Comparison of ENCODE assay signal across 7 mouse cellular contexts in the genomic region with DNA sequence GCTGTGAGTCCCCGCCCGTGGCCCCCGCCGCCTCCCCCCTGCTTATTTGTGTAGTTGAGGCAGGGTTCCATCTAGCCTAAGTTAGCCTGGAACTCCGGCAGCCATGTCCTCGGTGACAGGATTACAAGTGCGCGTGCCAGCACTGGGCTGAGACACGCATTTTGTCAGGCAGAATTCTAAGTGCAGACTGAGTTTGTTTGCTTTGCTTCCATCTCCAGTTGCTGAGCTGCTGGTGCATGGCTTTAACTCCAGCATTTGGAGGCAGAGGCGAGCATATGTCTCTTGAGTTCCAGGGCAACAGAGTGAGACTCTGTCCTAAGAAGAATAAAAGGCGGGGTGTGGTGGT. TPM values are rescaled to one million over a fixed set of nuclear protein-coding genes. Genes with fewer than 3 reads are reported as not detected.
DNase-seq lines count a peak whose midpoint lies in the region; ATAC-seq and TF ChIP-seq lines count a peak whose summit lies in the region.

No protein-coding gene starts in this region.

- ATAC-seq in neural tube, embryonic 11.5 days (ENCODE audit: insufficient read depth, low FRiP score, low TSS enrichment), result peak; percentile 20; the same call in 1 of the 2 replicates
- peak; percentile 15; the same call in 1 of the 2 replicates for ATAC-seq in embryonic facial prominence, embryonic 13.5 days (ENCODE audit: insufficient number of reproducible peaks, insufficient read depth, low FRiP score, low TSS enrichment, low read depth)
- ATAC-seq in intestine, postnatal 0 days, result no peak
- ATAC-seq in neural tube, embryonic 15.5 days (ENCODE audit: low FRiP score), result peak; percentile 43

- H3K9me3 ChIP-seq in neural tube, embryonic 11.5 days (ENCODE audit: control insufficient read depth, low read length), result no peaks in the 10 kb centered on the region
- H3K9me3 ChIP-seq in embryonic facial prominence, embryonic 13.5 days, result no peaks in the 10 kb centered on the region
- no peaks in the 10 kb centered on the region for H3K9me3 ChIP-seq in intestine, postnatal 0 days (ENCODE audit: control insufficient read depth)
- H3K9me3 ChIP-seq in neural tube, embryonic 15.5 days (replicated peaks), result no peaks in the 10 kb centered on the region

- H3K4me1 ChIP-seq in neural tube, embryonic 11.5 days (ENCODE audit: control insufficient read depth, insufficient read depth, low read length), result no peaks in the 10 kb centered on the region; the same call in 1 of the 2 replicates
- H3K4me1 ChIP-seq in embryonic facial prominence, embryonic 13.5 days, result peaks cover 20% of the 10 kb centered on the region
- H3K4me1 ChIP-seq in intestine, postnatal 0 days (replicated peaks; ENCODE audit: control insufficient read depth, insufficient read depth, low read length), result no peaks in the 10 kb centered on the region; the same call in 1 of the 2 replicates
- H3K4me1 ChIP-seq in neural tube, embryonic 15.5 days, result peaks cover 32% of the 10 kb centered on the region

- H3K4me3 ChIP-seq in neural tube, embryonic 11.5 days (ENCODE audit: low read depth, low read length), result peak overlapping the region; percentile 81
- H3K4me3 ChIP-seq in embryonic facial prominence, embryonic 13.5 days, result peak overlapping the region; percentile 87
- H3K4me3 ChIP-seq in intestine, postnatal 0 days (ENCODE audit: low read depth, low read length), result peak overlapping the region; percentile 69
- H3K4me3 ChIP-seq in neural tube, embryonic 15.5 days (replicated peaks), result peak overlapping the region; percentile 74

- peak overlapping the region; percentile 75 for H3K27ac ChIP-seq in neural tube, embryonic 11.5 days (ENCODE audit: low read depth, low read length)
- peak overlapping the region; percentile 92 for H3K27ac ChIP-seq in embryonic facial prominence, embryonic 13.5 days
- peak overlapping the region; percentile 91 for H3K27ac ChIP-seq in intestine, postnatal 0 days (ENCODE audit: low read depth, low read length)
- H3K27ac ChIP-seq in neural tube, embryonic 15.5 days (replicated peaks), result peak overlapping the region; percentile 87

- no peaks in the 10 kb centered on the region for H3K27me3 ChIP-seq in neural tube, embryonic 11.5 days (ENCODE audit: control insufficient read depth, insufficient read depth, low read length)
- no peaks in the 10 kb centered on the region for H3K27me3 ChIP-seq in embryonic facial prominence, embryonic 13.5 days
- H3K27me3 ChIP-seq in intestine, postnatal 0 days (replicated peaks; ENCODE audit: control insufficient read depth, insufficient read depth, low read length), result no peaks in the 10 kb centered on the region
- no peaks in the 10 kb centered on the region for H3K27me3 ChIP-seq in neural tube, embryonic 15.5 days (replicated peaks)

- H3K4me2 ChIP-seq in neural tube, embryonic 11.5 days (ENCODE audit: low read depth), result peak overlapping the region; percentile 76
- H3K4me2 ChIP-seq in embryonic facial prominence, embryonic 13.5 days, result peak overlapping the region; percentile 72
- peak overlapping the region; percentile 85 for H3K4me2 ChIP-seq in intestine, postnatal 0 days (replicated peaks; ENCODE audit: low read depth)
- H3K4me2 ChIP-seq in neural tube, embryonic 15.5 days, result peak overlapping the region; percentile 69

- 0 out of 2 replicates have a peak, but pooled peaks have one; percentile 8 for TF ChIP-seq CTCF in intestine, postnatal 0 days (IDR thresholded peaks at IDR 0.05; ENCODE audit: low read depth)

- H3K36me3 ChIP-seq in neural tube, embryonic 11.5 days (ENCODE audit: control insufficient read depth, insufficient read depth, low read length), result peaks cover 2% of the 10 kb centered on the region
- H3K36me3 ChIP-seq in embryonic facial prominence, embryonic 13.5 days, result peaks cover 33% of the 10 kb centered on the region
- H3K36me3 ChIP-seq in intestine, postnatal 0 days (ENCODE audit: control insufficient read depth, insufficient read depth), result peaks cover 8% of the 10 kb centered on the region; the same call in 1 of the 2 replicates
- peaks cover 14% of the 10 kb centered on the region for H3K36me3 ChIP-seq in neural tube, embryonic 15.5 days

- peak overlapping the region; percentile 87 for H3K9ac ChIP-seq in neural tube, embryonic 11.5 days (ENCODE audit: low read length)
- H3K9ac ChIP-seq in embryonic facial prominence, embryonic 13.5 days, result peak overlapping the region; percentile 97
- H3K9ac ChIP-seq in intestine, postnatal 0 days (ENCODE audit: low read depth, low read length), result peak overlapping the region; percentile 65
- H3K9ac ChIP-seq in neural tube, embryonic 15.5 days (replicated peaks), result peak overlapping the region; percentile 81

- 1% methylated on average over 11 of the region's 11 CpGs for WGBS in neural tube, embryonic 11.5 days
- WGBS in embryonic facial prominence, embryonic 13.5 days, result 2% methylated on average over 11 of the region's 11 CpGs
- WGBS in intestine, postnatal 0 days, result under 1% methylated on average over 11 of the region's 11 CpGs
- WGBS in neural tube, embryonic 15.5 days, result 2% methylated on average over 11 of the region's 11 CpGs

- no peak for DNase-seq in neural tube, embryonic 11.5 days (ENCODE audit: low spot score)
- no peak for DNase-seq in neural tube, embryonic 10.5 days (ENCODE audit: extremely low spot score, low spot score)
- DNase-seq in layer of hippocampus, postnatal 10 days (ENCODE audit: low spot score in 2 of 2), result no peak
- no peak for DNase-seq in adrenal gland, postnatal 10 days

RNA-seq across cellular contexts. Expression of gene Fance, which starts 0.5 kb away (rescaled TPM):
- 23.2 and 23.7 TPM in 2 replicates for polyA plus RNA-seq in neural tube, embryonic 11.5 days (2014; fragmentation: Nextera tagmentation; extraction: Ambion mirVana)
- polyA plus RNA-seq in embryonic facial prominence, embryonic 13.5 days (2015; fragmentation: Nextera tagmentation; extraction: Ambion mirVana), result 34.5 and 39.5 TPM in 2 replicates
- polyA plus RNA-seq in intestine, postnatal 0 days (2015; fragmentation: Nextera tagmentation; extraction: Ambion mirVana), result 10.3 and 11.0 TPM in 2 replicates
- polyA plus RNA-seq in neural tube, embryonic 15.5 days (2015; fragmentation: Nextera tagmentation; extraction: Ambion mirVana), result 26.3 and 30.3 TPM in 2 replicates
- total RNA-seq in layer of hippocampus, postnatal 10 days (2021), result 10 to 100 TPM; 26.0 to 36.2 TPM
- 10 to 100 TPM; 24.2 to 36.2 TPM for total RNA-seq in adrenal gland, postnatal 10 days (2021)

RNA-seq across cellular contexts. Expression of gene Rpl10a, which starts 14.4 kb away (rescaled TPM):
- polyA plus RNA-seq in neural tube, embryonic 11.5 days (2014; fragmentation: Nextera tagmentation; extraction: Ambion mirVana), result 478 TPM in 2 replicates
- 653 and 701 TPM in 2 replicates for polyA plus RNA-seq in embryonic facial prominence, embryonic 13.5 days (2015; fragmentation: Nextera tagmentation; extraction: Ambion mirVana)
- 383 and 417 TPM in 2 replicates for polyA plus RNA-seq in intestine, postnatal 0 days (2015; fragmentation: Nextera tagmentation; extraction: Ambion mirVana)
- polyA plus RNA-seq in neural tube, embryonic 15.5 days (2015; fragmentation: Nextera tagmentation; extraction: Ambion mirVana), result 329 and 387 TPM in 2 replicates
- 100 to 1,000 TPM; 503 to 535 TPM for total RNA-seq in layer of hippocampus, postnatal 10 days (2021)
- 100 to 1,000 TPM; 948 to 951 TPM for total RNA-seq in adrenal gland, postnatal 10 days (2021)

RNA-seq across cellular contexts. Expression of gene Tead3, which starts 36.8 kb away (rescaled TPM):
- polyA plus RNA-seq in neural tube, embryonic 11.5 days (2014; fragmentation: Nextera tagmentation; extraction: Ambion mirVana), result 4.5 and 4.6 TPM in 2 replicates
- 14.9 and 18.9 TPM in 2 replicates for polyA plus RNA-seq in embryonic facial prominence, embryonic 13.5 days (2015; fragmentation: Nextera tagmentation; extraction: Ambion mirVana)
- polyA plus RNA-seq in intestine, postnatal 0 days (2015; fragmentation: Nextera tagmentation; extraction: Ambion mirVana), result 5.8 and 6.2 TPM in 2 replicates
- polyA plus RNA-seq in neural tube, embryonic 15.5 days (2015; fragmentation: Nextera tagmentation; extraction: Ambion mirVana), result 1.5 and 3.2 TPM in 2 replicates
- 1 to 10 TPM; 5.6 to 6.1 TPM for total RNA-seq in layer of hippocampus, postnatal 10 days (2021)
- total RNA-seq in adrenal gland, postnatal 10 days (2021), result 10 to 100 TPM; 12.8 to 13.5 TPM

RNA-seq across cellular contexts. Expression of gene Tulp1, which starts 51.2 kb away (rescaled TPM):
- polyA plus RNA-seq in neural tube, embryonic 11.5 days (2014; fragmentation: Nextera tagmentation; extraction: Ambion mirVana), result 3.3 and 5.0 TPM in 2 replicates
- 7.3 and 10.5 TPM in 2 replicates for polyA plus RNA-seq in embryonic facial prominence, embryonic 13.5 days (2015; fragmentation: Nextera tagmentation; extraction: Ambion mirVana)
- 1.2 and 1.4 TPM in 2 replicates for polyA plus RNA-seq in intestine, postnatal 0 days (2015; fragmentation: Nextera tagmentation; extraction: Ambion mirVana)
- 1.1 and 1.5 TPM in 2 replicates for polyA plus RNA-seq in neural tube, embryonic 15.5 days (2015; fragmentation: Nextera tagmentation; extraction: Ambion mirVana)
- total RNA-seq in layer of hippocampus, postnatal 10 days (2021), result under 1 TPM in 1 of 2 experiments, not detected in 1; 0.41 TPM
- total RNA-seq in adrenal gland, postnatal 10 days (2021), result under 1 TPM; 0.33 to 1.00 TPM
